Mouse (Mus musculus) liver (tissue): ENCODE measurements around the gene Lat2.

Experiments used
- DNase-seq: peaks from one replicate; pipeline ENCODE4 v3.0.0-alpha.2; 2020; ENCODE audit warnings: mixed read lengths

The Lat2 gene

DNA sequence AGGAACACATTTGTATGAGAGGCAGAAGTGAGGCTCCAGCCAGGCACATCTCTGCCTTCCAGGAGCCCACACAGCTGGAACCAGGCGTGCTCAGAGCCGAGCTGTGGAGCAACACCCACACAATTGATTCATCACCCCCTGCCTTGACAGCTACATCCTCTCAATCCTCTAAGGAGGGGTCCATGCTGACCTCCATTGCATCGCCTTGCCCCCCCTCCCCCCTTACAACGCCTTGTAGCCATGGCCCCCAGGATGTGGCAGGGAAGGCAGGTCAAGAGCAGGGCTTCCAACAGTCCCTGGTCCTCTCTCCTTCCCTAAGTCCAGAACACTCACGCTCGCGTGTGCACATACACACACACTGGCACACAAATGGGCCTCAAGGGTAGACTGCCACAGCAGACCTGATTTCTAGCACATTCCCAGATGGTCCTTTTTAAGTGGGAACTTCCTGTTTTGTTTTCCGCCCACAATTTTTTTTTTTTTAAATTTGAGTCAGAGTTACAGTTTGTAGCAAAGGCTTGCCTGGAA lies 45.8 kb downstream of the Lat2 start:
- DNase-seq: no peak

DNA sequence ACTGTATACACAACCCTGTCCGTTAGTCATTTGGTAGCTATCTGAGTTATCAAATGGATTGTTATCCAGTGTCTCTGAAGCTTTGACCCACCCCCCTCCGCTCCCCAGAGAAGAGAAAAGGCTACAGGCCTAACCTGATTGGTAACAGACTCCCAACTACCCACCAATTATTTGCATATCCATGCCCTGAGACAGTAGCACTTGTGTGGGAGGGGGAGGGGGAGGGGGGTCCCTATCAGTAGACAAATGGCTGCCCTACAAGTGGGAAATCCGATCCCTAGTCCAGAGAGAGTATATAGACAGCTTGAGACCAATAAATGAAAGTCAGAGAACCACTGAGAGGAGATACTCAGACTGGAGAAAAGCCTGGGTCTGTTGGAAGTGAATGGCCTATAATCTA lies 46.8 kb downstream of the Lat2 start:
- no peak for DNase-seq

DNA sequence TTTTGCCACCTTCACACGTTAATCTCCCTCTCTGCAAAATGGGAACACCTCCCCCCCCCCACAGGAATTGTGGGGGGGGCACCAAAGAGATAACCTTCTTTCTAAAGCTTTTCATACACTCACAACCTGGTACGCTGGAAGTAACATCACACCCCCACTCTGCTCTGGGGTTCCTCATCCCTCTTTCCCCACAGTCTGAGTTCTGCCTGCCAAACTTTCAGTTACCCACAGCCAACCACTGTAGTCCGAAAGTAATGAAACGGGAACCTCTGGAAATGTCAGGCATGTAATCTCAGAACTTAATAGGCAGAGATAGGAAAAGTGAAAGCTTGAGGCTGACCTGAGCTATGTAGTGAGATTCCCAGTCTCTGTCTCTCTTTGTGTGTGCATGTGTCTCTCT lies 47.4 kb downstream of the Lat2 start:
- DNase-seq: no peak

- DNase-seq: no peak
Observed at GRCm38 (mm10) chr5:134565696-134566095, 49.1 kb downstream of the Lat2 start.

DNA sequence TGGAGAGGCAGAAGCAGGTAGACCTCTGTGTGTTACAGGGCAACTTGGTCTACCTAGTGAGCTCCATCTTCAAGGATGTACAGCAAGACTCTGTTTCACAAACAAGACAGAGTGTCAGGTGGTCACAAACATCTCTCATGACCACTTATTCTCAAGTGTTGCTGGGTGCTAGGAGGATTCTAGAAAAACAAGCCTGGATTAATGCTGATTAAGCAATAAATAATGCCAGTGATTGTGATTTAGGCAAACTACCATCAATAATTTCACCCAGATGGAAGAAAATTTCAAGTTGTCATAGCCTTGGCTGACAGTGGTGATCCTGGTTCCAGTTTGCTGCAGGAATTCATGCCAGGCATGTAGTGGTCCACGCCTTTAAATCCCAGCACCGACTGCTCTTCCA lies 50.6 kb downstream of the Lat2 start:
- no peak for DNase-seq

- no peak for DNase-seq
Observed at GRCm38 (mm10) chr5:134560450-134561171, 54.2 kb downstream of the Lat2 start.

GRCm38 (mm10) chr5:134560071-134560449 lies 54.8 kb downstream of the Lat2 start, which contains the start of gene Syna:
TSS of gene Syna (minus strand) at chr5:134560171.
- DNase-seq: no peak

GRCm38 (mm10) chr5:134555463-134556164 lies 59.2 kb downstream of the Lat2 start:
- DNase-seq: peak; percentile 74

GRCm38 (mm10) chr5:134553951-134554546 lies 60.8 kb downstream of the Lat2 start:
- DNase-seq: no peak

- peak; percentile 87 for DNase-seq
Observed at GRCm38 (mm10) chr5:134552110-134552972, 62.5 kb downstream of the Lat2 start, which contains the start of gene Clip2. TSS of gene Clip2 (minus strand) at chr5:134552434.

- no peak for DNase-seq
Observed at GRCm38 (mm10) chr5:134551233-134552109, 63.4 kb downstream of the Lat2 start.

GRCm38 (mm10) chr5:134550836-134551232 lies 64.0 kb downstream of the Lat2 start:
- no peak for DNase-seq
